Mouse (Mus musculus): ENCODE measurements around the gene Abca3. TPM values are rescaled to one million over a fixed set of nuclear protein-coding genes. Genes with fewer than 3 reads are reported as not detected.
"Not testable (repeated sequence)": the region's sequence is repeated elsewhere in the genome, so short reads cannot be mapped to it uniquely, and the experiment has no call there.

The Abca3 gene
- polyA plus RNA-seq, 1 experiment from 2014 or later, result 14.1 TPM

DNA sequence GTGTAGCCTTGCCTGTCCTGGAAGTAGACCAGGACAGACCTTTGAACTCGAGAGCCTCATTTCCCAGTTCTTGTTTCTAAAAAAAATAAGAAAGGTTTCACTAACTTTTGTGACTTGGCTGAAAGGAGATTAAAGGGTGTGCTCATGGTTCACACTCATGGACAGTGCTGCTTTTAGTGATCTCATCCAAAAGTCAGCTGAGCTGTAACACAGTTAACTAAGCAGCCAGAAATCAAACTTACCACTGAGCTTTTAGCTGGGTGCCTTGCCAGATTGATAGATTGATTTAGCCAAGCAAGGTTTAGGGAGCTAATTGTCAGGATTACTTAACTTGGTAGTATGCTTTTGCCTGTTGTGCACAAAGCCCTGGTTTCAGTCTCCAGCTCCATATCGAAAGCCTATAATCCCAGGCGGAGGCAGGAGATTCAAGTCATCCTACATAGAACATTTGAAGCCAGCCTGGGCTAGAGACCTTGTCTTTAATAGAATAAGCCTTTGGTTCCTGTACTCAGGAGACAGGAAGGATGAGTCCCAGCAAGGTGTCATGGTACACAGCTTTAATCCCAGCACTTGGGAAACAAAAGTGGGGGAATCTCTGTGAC is 64.4 kb downstream of the Abca3 start:
- Histone ChIP-seq H3K4me2 (peak overlapping the region; percentile 79), H3K36me3 (replicated peaks) (peaks cover 65% of the 10 kb centered on the region), H3K27ac (replicated peaks) (peak overlapping the region; percentile 29; the same call in 1 of the 2 replicates), H3K4me1 (replicated peaks) (peaks cover 47% of the 10 kb centered on the region), H3K9ac (peak overlapping the region; percentile 83), H3K27me3 (no peaks in the 10 kb centered on the region), H3K4me3 (replicated peaks) (peak overlapping the region; percentile 90), H3K9me3 (replicated peaks) (no peaks in the 10 kb centered on the region)
- WGBS (ENCODE audit: insufficient replicate concordance), result 74% methylated on average over 3 of the region's 3 CpGs
- ATAC-seq (ENCODE audit: insufficient read depth), result no peak

DNA sequence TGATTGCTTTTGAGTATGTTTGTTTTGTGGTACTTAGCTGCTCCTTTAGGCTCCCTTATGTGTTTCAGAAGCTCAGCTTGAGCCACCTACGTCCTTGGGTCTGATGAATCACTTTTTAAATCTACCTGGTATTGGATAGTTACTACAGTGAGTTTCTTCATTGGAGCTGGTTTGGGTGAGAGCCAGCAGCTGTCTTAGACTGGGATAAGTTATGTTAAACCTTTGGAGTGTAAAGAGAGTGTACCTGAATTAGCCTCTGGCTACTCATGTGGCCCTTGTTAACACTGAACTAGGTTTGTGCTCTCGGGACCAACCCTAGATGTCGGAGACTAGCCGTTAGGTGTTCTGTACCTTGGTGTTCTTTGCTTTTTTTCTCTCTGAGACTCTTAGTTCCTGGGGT is 71.4 kb downstream of the Abca3 start:
- Histone ChIP-seq H3K4me3 (replicated peaks) (no peak overlapping the region), H3K9me3 (replicated peaks) (no peaks in the 10 kb centered on the region), H3K4me2 (no peak overlapping the region), H3K36me3 (replicated peaks) (peaks cover 73% of the 10 kb centered on the region), H3K27me3 (no peaks in the 10 kb centered on the region), H3K27ac (replicated peaks) (no peak overlapping the region), H3K4me1 (replicated peaks) (peaks cover 17% of the 10 kb centered on the region), H3K9ac (no peak overlapping the region)
- ATAC-seq (ENCODE audit: insufficient read depth), result no peak
- 95% methylated on average over 4 of the region's 4 CpGs for WGBS (ENCODE audit: insufficient replicate concordance)

DNA sequence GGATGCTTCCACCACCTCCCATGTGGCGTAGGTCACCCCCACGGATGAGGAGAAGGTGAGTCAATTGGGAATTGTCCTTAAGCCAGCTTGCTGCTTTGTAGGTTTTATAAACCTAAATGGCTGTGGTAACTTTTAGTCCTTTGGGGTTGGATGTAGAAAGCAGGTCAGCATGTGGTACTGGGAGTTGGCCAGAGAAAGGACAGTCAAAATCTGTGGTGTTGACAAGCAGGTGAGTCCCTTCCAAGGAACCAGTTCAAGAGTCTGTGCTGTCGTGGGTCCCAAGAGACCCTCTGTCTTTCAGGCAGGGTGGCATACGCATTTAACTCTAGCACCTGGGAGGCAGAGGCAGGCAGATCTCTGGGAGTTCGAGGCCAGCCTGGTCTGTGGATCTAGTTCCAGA is 72.7 kb downstream of the Abca3 start:
- H3K4me3 ChIP-seq (replicated peaks), result no peak overlapping the region
- WGBS (ENCODE audit: insufficient replicate concordance), result 83% methylated on average over 5 of the region's 5 CpGs
- H3K4me1 ChIP-seq (replicated peaks), result peaks cover 25% of the 10 kb centered on the region
- no peaks in the 10 kb centered on the region for H3K9me3 ChIP-seq (replicated peaks)
- no peak for ATAC-seq (ENCODE audit: insufficient read depth)
- H3K27me3 ChIP-seq, result no peaks in the 10 kb centered on the region
- H3K27ac ChIP-seq (replicated peaks), result no peak overlapping the region
- peaks cover 59% of the 10 kb centered on the region for H3K36me3 ChIP-seq (replicated peaks)
- H3K4me2 ChIP-seq, result no peak overlapping the region
- H3K9ac ChIP-seq, result no peak overlapping the region

DNA sequence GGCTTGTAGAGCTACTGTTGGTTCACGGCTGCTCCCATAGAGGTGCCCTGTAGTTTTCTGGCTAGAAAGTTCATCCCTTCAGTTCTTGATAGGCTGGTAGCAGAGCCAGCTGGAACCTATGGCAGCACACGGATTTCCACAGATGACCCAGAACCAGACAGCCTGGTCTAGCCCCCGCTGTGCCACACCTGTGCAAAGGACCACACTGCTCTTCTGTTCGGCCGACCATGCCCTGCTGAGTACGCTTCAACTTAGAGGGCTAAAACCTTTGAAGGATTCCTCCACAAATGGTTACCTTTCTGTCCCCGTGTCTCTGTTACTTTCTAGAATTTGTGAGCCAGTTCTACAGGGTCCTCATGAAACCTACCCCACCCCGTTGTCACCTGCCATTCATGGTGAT is 73.6 kb downstream of the Abca3 start:
- H3K27me3 ChIP-seq; H3K9ac ChIP-seq; H3K4me2 ChIP-seq; H3K9me3 ChIP-seq (replicated peaks); H3K27ac ChIP-seq (replicated peaks); H3K4me3 ChIP-seq (replicated peaks); ATAC-seq (ENCODE audit: insufficient read depth): not testable (repeated sequence)
- H3K4me1 ChIP-seq (replicated peaks), result peaks cover 25% of the 10 kb centered on the region
- peaks cover 51% of the 10 kb centered on the region for H3K36me3 ChIP-seq (replicated peaks)
- WGBS (ENCODE audit: insufficient replicate concordance), result 87% methylated on average over 6 of the region's 8 CpGs

DNA sequence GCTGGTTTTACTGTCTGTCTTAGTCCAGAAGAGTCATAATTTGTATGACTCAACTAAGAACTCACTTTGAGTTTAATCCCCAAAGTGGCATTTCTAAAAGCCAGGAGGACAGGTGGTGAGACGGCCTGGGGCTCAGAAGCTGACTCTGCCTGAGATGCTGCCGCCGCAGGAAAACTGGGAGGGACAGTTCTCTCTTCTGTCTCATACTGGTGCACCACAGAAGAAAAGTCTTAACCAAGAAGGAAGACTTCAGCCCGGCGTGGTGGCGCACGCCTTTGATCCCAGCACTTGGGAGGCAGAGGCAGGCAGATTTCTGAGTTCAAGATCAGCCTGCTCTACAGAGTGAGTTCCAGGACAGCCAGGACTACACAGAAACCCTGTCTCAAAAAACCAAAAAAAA is 74.2 kb downstream of the Abca3 start:
- Histone ChIP-seq H3K27ac (replicated peaks) (peak overlapping the region; percentile 92; the same call in 1 of the 2 replicates), H3K4me1 (replicated peaks) (peaks cover 25% of the 10 kb centered on the region), H3K36me3 (replicated peaks) (peaks cover 45% of the 10 kb centered on the region), H3K27me3 (no peaks in the 10 kb centered on the region), H3K9me3 (replicated peaks) (no peaks in the 10 kb centered on the region), H3K9ac (peak overlapping the region; percentile 79; the same call in 1 of the 2 replicates), H3K4me3 (replicated peaks) (peak overlapping the region; percentile 72), H3K4me2 (peak overlapping the region; percentile 83)
- ATAC-seq (ENCODE audit: insufficient read depth), result no peak
- WGBS (ENCODE audit: insufficient replicate concordance), result 87% methylated on average over 7 of the region's 7 CpGs

DNA sequence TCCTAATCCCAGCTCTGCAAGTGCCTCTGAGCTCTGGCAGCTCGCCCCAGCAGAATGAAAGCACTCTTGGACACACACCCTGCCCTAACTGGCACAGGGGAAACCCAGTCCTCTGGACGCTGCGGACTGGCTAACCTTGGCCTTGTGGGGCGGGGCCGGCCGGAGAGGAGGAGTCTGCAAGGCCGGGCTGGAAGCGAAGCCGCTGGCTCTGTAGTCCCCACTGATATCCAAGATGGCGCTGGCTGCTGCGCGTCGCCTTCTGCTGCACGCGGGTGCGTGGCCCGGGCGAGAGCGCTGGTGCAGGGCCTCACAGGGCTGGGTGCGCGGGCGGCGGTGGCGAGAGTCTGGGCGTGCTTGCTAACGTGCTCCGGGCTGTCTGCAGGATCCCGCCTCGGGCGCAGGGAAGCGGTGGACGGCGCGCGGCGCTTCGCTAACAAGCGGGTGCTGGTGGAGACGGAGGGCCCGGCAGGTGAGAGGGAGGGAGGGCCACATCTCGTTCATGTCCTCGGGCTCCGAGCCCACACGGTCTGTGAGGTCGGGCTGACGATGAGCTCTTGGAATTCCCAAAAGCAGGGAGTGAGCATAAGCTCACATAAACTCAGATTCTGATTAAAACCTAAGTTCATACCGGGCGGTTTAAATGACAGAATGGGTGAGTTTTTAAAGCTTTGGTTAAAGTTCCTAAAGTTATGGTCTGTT is 74.9 kb downstream of the Abca3 start, which contains the start of gene Eci1:
Gene Eci1 (plus strand): TSS at position 171 of the 699 bp plus-strand sequence.
- WGBS (ENCODE audit: insufficient replicate concordance), result under 1% methylated on average over 48 of the region's 48 CpGs
- Histone ChIP-seq H3K4me3 (replicated peaks) (peak within 1 kb of the TSS; percentile 72), H3K36me3 (replicated peaks) (peaks cover 38% of the 10 kb centered on the region), H3K4me2 (peak within 1 kb of the TSS; percentile 83), H3K4me1 (replicated peaks) (peaks cover 25% of the 10 kb centered on the region), H3K27me3 (no peaks in the 10 kb centered on the region), H3K9me3 (replicated peaks) (no peaks in the 10 kb centered on the region), H3K27ac (replicated peaks) (peak within 1 kb of the TSS; percentile 92), H3K9ac (peak within 1 kb of the TSS; percentile 79)
- ATAC-seq (ENCODE audit: insufficient read depth), result peak; percentile 96

DNA sequence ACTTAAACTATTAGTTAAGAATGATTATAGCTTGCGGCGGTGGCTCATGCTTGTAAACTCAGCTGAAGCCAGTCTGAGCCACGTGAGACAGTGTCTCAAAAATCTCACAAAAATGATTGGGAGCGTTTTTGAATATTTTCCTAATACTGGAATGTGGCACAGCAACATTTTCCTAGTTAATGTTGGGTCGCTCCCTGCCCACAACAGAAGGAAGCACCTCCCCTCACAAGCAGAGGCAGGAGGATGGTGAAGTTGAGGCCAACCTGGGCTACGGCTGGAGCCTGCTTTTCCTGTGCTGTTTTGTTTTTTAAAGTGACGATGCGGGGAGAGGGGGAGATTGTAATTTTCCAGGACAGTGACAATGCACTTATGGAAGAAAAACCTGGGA is 75.4 kb downstream of the Abca3 start:
- ATAC-seq (ENCODE audit: insufficient read depth), result no peak
- H3K27me3 ChIP-seq, result no peaks in the 10 kb centered on the region
- peak overlapping the region; percentile 83 for H3K4me2 ChIP-seq
- WGBS (ENCODE audit: insufficient replicate concordance), result 1% methylated on average over 8 of the region's 8 CpGs
- H3K4me3 ChIP-seq (replicated peaks), result peak overlapping the region; percentile 72
- no peaks in the 10 kb centered on the region for H3K9me3 ChIP-seq (replicated peaks)
- peak overlapping the region; percentile 92 for H3K27ac ChIP-seq (replicated peaks)
- H3K9ac ChIP-seq, result peak overlapping the region; percentile 79
- peaks cover 32% of the 10 kb centered on the region for H3K36me3 ChIP-seq (replicated peaks)
- H3K4me1 ChIP-seq (replicated peaks), result peaks cover 25% of the 10 kb centered on the region

DNA sequence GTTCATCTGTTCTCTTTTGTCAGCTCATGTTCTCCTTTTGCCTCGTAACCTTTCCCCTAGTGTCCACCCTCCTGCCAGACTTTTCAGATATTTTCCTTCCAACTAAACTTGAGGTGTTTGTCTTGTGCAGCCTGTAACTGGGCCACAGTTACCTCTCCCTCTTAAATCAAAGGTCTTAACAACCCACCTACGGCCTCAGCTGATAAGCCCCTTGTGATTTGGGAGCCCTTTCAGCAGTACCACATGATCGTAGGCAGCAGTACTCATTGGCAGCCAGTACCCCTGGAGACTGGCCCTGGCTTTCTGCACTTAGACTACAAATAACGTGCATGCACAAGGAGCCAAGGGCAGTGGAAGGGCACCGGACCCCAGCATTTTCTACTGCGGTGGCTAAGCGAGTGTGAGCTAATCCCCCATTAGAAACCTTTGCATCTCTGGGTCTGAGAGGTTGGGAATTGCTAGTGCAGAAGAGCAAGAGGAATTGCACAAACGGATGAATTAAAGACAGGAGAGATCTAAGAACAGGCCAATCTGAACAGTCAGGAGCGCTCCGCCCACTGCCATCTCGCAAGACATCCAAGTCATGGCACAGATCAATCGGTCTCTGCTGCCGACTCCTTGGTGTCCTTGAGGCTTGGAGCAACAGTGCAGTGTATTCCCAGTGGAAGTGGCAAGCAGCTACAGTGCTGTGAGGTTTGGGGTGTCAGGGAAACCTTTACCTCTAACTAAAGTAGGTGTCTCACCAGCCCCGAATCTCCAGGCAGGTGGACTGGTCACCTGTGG is 77.6 kb downstream of the Abca3 start:
- no peak overlapping the region for H3K4me2 ChIP-seq
- H3K36me3 ChIP-seq (replicated peaks), result peaks cover 20% of the 10 kb centered on the region
- no peak overlapping the region for H3K9ac ChIP-seq
- no peak overlapping the region for H3K27ac ChIP-seq (replicated peaks)
- peaks cover 25% of the 10 kb centered on the region for H3K4me1 ChIP-seq (replicated peaks)
- H3K9me3 ChIP-seq (replicated peaks), result no peaks in the 10 kb centered on the region
- 79% methylated on average over 14 of the region's 14 CpGs for WGBS (ENCODE audit: insufficient replicate concordance)
- no peak for ATAC-seq (ENCODE audit: insufficient read depth)
- H3K4me3 ChIP-seq (replicated peaks), result no peak overlapping the region
- H3K27me3 ChIP-seq, result no peaks in the 10 kb centered on the region

DNA sequence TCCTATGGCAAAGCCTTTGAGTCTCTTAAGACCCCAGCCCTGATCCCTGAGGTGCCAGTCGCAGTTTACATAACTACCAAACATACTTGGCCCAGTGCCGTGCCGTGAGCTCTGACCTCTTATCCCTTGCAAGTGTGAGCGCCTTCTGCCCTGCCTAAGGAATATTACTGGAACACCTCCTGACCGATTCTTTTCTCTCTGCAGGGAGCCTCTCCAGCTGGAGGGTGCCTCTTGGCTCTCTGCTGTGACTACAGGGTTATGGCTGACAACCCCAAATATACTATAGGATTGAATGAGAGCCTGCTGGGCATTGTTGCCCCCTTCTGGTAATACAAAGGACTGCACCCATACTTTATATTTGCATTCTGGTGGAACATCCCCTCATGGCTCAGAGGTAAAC is 85.3 kb downstream of the Abca3 start:
- Histone ChIP-seq H3K4me1 (replicated peaks) (no peaks in the 10 kb centered on the region), H3K27ac (replicated peaks) (no peak overlapping the region), H3K9ac (no peak overlapping the region), H3K27me3 (no peaks in the 10 kb centered on the region), H3K9me3 (replicated peaks) (no peaks in the 10 kb centered on the region), H3K36me3 (replicated peaks) (peaks cover 72% of the 10 kb centered on the region), H3K4me3 (replicated peaks) (no peak overlapping the region), H3K4me2 (no peak overlapping the region)
- no peak for ATAC-seq (ENCODE audit: insufficient read depth)
- WGBS (ENCODE audit: insufficient replicate concordance), result 77% methylated on average over 5 of the region's 5 CpGs

DNA sequence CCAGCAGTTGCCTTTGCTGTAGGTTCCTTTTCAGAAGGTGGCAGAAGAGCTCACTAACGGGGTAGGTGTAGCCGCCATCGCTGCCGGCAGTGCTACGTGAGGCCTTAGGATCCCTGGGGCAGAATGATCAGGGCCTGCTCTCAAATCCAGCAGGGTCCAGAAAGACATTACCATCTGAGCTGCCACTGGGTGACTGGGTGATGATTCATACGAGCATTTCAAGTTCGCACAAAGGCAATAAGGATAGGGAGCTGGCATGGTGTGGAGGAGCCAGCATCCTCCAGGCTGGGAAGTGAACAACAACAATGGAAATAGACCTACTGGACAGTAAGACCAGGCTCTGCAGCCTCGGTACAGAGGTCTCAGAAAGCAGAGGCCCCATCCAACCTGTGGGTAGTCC is 88.6 kb downstream of the Abca3 start:
- WGBS (ENCODE audit: insufficient replicate concordance), result 86% methylated on average over 8 of the region's 8 CpGs
- no peak overlapping the region for H3K4me3 ChIP-seq (replicated peaks)
- no peak for ATAC-seq (ENCODE audit: insufficient read depth)

DNA sequence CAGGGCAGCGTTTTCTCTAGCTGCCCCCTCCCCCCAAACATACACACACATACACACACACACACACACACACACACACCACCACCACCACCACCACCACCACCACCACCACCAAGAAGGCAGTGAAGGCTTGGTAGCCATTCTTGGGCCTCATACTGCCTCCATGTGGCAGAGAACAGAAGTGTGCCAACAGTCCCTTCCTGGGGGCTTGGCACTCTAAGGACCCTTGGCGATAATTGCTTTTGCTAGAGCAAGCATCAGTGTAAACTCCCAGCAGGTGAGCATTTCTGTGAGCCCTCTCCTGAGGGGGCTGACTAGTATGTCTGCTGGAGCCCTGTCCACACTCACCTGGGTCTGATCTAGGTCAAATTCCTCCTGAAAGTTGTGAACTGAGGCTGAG is 89.4 kb downstream of the Abca3 start:
- H3K4me1 ChIP-seq (replicated peaks), result no peaks in the 10 kb centered on the region
- H3K9me3 ChIP-seq (replicated peaks), result no peaks in the 10 kb centered on the region
- no peak overlapping the region for H3K4me2 ChIP-seq
- H3K27me3 ChIP-seq, result no peaks in the 10 kb centered on the region
- no peak overlapping the region for H3K9ac ChIP-seq
- H3K4me3 ChIP-seq (replicated peaks), result no peak overlapping the region
- no peak for ATAC-seq (ENCODE audit: insufficient read depth)
- 66% methylated on average over 2 of the region's 2 CpGs for WGBS (ENCODE audit: insufficient replicate concordance)
- H3K27ac ChIP-seq (replicated peaks), result no peak overlapping the region
- peaks cover 82% of the 10 kb centered on the region for H3K36me3 ChIP-seq (replicated peaks)

More for the DNA sequence above, 88.6 kb downstream of the Abca3 start:
- Histone ChIP-seq H3K4me1 (replicated peaks) (no peaks in the 10 kb centered on the region), H3K9me3 (replicated peaks) (no peaks in the 10 kb centered on the region), H3K9ac (no peak overlapping the region), H3K36me3 (replicated peaks) (peaks cover 79% of the 10 kb centered on the region), H3K27ac (replicated peaks) (no peak overlapping the region), H3K4me2 (no peak overlapping the region), H3K27me3 (no peaks in the 10 kb centered on the region)

Measured in liver, embryonic 15.5 days (tissue).